Comparison of ENCODE assay signal across 8 mouse cellular contexts in genomic region chr14:8214299-8215207, GRCm38 (mm10). TPM values are rescaled to one million over a fixed set of nuclear protein-coding genes. Genes with fewer than 3 reads are reported as not detected.
DNase-seq lines count a peak whose midpoint lies in the region; ATAC-seq and TF ChIP-seq lines count a peak whose summit lies in the region.

No protein-coding gene starts in this region.

- TF ChIP-seq POLR2A in heart, adult 2 months (IDR thresholded peaks at IDR 0.05; ENCODE audit: insufficient read depth, low read depth, low read length): no peak
- no peak for TF ChIP-seq POLR2A in kidney, adult 2 months (IDR thresholded peaks at IDR 0.05; ENCODE audit: low read depth, low read length)
- TF ChIP-seq POLR2A in myocyte (IDR thresholded peaks at IDR 0.05; ENCODE audit: insufficient read length, low read depth): peak; percentile 57

- peak; percentile 74 for ATAC-seq in liver, embryonic 11.5 days (replicated peaks; ENCODE audit: low FRiP score)
- ATAC-seq in stomach, postnatal 0 days (ENCODE audit: low FRiP score, low TSS enrichment): peak; percentile 81

- peak overlapping the region; percentile 76 for H3K4me3 ChIP-seq in embryonic facial prominence, embryonic 10.5 days
- peak overlapping the region; percentile 89 for H3K4me3 ChIP-seq in heart, adult 2 months
- peak overlapping the region; percentile 73 for H3K4me3 ChIP-seq in kidney, adult 2 months (ENCODE audit: insufficient read depth, low read depth, low read length)
- peak overlapping the region; percentile 79 for H3K4me3 ChIP-seq in liver, embryonic 11.5 days (ENCODE audit: low read depth, low read length)
- H3K4me3 ChIP-seq in myocyte: peak overlapping the region; percentile 44
- peak overlapping the region; percentile 74 for H3K4me3 ChIP-seq in stomach, postnatal 0 days (ENCODE audit: low read depth, low read length)

- intact Hi-C loops in heart, adult 2 months (cut with DNase I): loop anchor here (5.0 kb wide), 4 partner anchors 103 to 132 kb away; partner anchors contain the start of genes Fam107a, Pxk and Rpp14

- H3K9ac ChIP-seq in heart, adult 2 months (ENCODE audit: low read depth, low read length): peak overlapping the region; percentile 97
- peak overlapping the region; percentile 92 for H3K9ac ChIP-seq in liver, embryonic 11.5 days (ENCODE audit: low read depth, low read length)
- peak overlapping the region; percentile 94 for H3K9ac ChIP-seq in stomach, postnatal 0 days (ENCODE audit: low read length)

- peak overlapping the region; percentile 94 for H3K4me2 ChIP-seq in liver, embryonic 11.5 days
- peak overlapping the region; percentile 97 for H3K4me2 ChIP-seq in myocyte (ENCODE audit: low read depth)
- peak overlapping the region; percentile 89 for H3K4me2 ChIP-seq in stomach, postnatal 0 days (replicated peaks; ENCODE audit: low read depth)

- peak; percentile 50 for DNase-seq in CD4-positive helper T cell, adult 2 months (ENCODE audit: low read depth, low spot score)
- peak; percentile 88 for DNase-seq in adrenal gland, postnatal 14 days
- DNase-seq in embryonic facial prominence, embryonic 10.5 days (ENCODE audit: low spot score): peak; percentile 82
- DNase-seq in heart, adult 2 months: peak; percentile 84 to 85
- DNase-seq in kidney, adult 2 months: peak; percentile 75
- peak; percentile 78 for DNase-seq in liver, embryonic 11.5 days (ENCODE audit: low spot score)
- peak; percentile 79 for DNase-seq in stomach, postnatal 0 days (ENCODE audit: low spot score)

- 0 out of 2 replicates have a peak, but pooled peaks cover 1% of the 10 kb centered on the region for H3K79me2 ChIP-seq in heart, adult 2 months (replicated peaks; ENCODE audit: control insufficient read depth, insufficient read depth, low read length)
- H3K79me2 ChIP-seq in myocyte (ENCODE audit: control insufficient read depth, insufficient read depth): no peaks in the 10 kb centered on the region

- H3K36me3 ChIP-seq in embryonic facial prominence, embryonic 10.5 days (replicated peaks): no peaks in the 10 kb centered on the region
- no peaks in the 10 kb centered on the region for H3K36me3 ChIP-seq in heart, adult 2 months (ENCODE audit: control insufficient read depth, insufficient read depth, low read length)
- H3K36me3 ChIP-seq in kidney, adult 2 months (ENCODE audit: control insufficient read depth, insufficient read depth, low read length): no peaks in the 10 kb centered on the region
- H3K36me3 ChIP-seq in liver, embryonic 11.5 days (ENCODE audit: control insufficient read depth, insufficient read depth, low read length): no peaks in the 10 kb centered on the region
- no peaks in the 10 kb centered on the region for H3K36me3 ChIP-seq in myocyte (ENCODE audit: control insufficient read depth, insufficient read depth)
- no peaks in the 10 kb centered on the region for H3K36me3 ChIP-seq in stomach, postnatal 0 days (ENCODE audit: control insufficient read depth, insufficient read depth, low read length)

- H3K9me3 ChIP-seq in embryonic facial prominence, embryonic 10.5 days: no peaks in the 10 kb centered on the region
- no peaks in the 10 kb centered on the region for H3K9me3 ChIP-seq in liver, embryonic 11.5 days (ENCODE audit: control insufficient read depth, low read length)
- no peaks in the 10 kb centered on the region for H3K9me3 ChIP-seq in stomach, postnatal 0 days (ENCODE audit: control insufficient read depth, low read length)

- peaks cover 35% of the 10 kb centered on the region for H3K4me1 ChIP-seq in embryonic facial prominence, embryonic 10.5 days
- peaks cover 6% of the 10 kb centered on the region for H3K4me1 ChIP-seq in heart, adult 2 months (ENCODE audit: control insufficient read depth, insufficient read depth, low read length)
- peaks cover 26% of the 10 kb centered on the region for H3K4me1 ChIP-seq in kidney, adult 2 months (ENCODE audit: control insufficient read depth, insufficient read depth, low read length)
- peaks cover 8% of the 10 kb centered on the region; the same call in 1 of the 2 replicates for H3K4me1 ChIP-seq in liver, embryonic 11.5 days (replicated peaks; ENCODE audit: control insufficient read depth, insufficient read depth, low read length)
- H3K4me1 ChIP-seq in stomach, postnatal 0 days (replicated peaks; ENCODE audit: control insufficient read depth, insufficient read depth): no peaks in the 10 kb centered on the region

- TF ChIP-seq CTCF in heart, adult 2 months (IDR thresholded peaks at IDR 0.05): no peak
- no peak for TF ChIP-seq CTCF in kidney, adult 2 months (conservative IDR thresholded peaks at IDR 0.05; ENCODE audit: insufficient read depth, insufficient read length, low read depth, low read length)
- TF ChIP-seq CTCF in stomach, postnatal 0 days (IDR thresholded peaks at IDR 0.05; ENCODE audit: low read depth): 0 out of 2 replicates have a peak, but pooled peaks have one; percentile 2

- H3K27ac ChIP-seq in embryonic facial prominence, embryonic 10.5 days (replicated peaks): peak overlapping the region; percentile 92
- peak overlapping the region; percentile 90 for H3K27ac ChIP-seq in heart, adult 2 months
- peak overlapping the region; percentile 85 for H3K27ac ChIP-seq in kidney, adult 2 months (ENCODE audit: insufficient read depth, low read depth, low read length)
- peak overlapping the region; percentile 94 for H3K27ac ChIP-seq in liver, embryonic 11.5 days (ENCODE audit: low read depth, low read length)
- peak overlapping the region; percentile 97 for H3K27ac ChIP-seq in stomach, postnatal 0 days (replicated peaks)

- H3ac ChIP-seq in myocyte (ENCODE audit: control insufficient read depth, insufficient read length): peak overlapping the region; percentile 92

- TF ChIP-seq EP300 in heart, adult 2 months (IDR thresholded peaks at IDR 0.05; ENCODE audit: insufficient read depth, low read depth, low read length): no peak
- TF ChIP-seq EP300 in stomach, postnatal 0 days (optimal IDR thresholded peaks at IDR 0.05): no peak

- peaks cover 27% of the 10 kb centered on the region for H3K27me3 ChIP-seq in embryonic facial prominence, embryonic 10.5 days (replicated peaks; ENCODE audit: low read depth, poor library complexity, severe bottlenecking)
- H3K27me3 ChIP-seq in heart, adult 2 months (ENCODE audit: control insufficient read depth, insufficient read depth, low read length): no peaks in the 10 kb centered on the region
- no peaks in the 10 kb centered on the region for H3K27me3 ChIP-seq in kidney, adult 2 months (replicated peaks; ENCODE audit: control insufficient read depth, insufficient read depth, low read length)
- no peaks in the 10 kb centered on the region; the same call in 1 of the 2 replicates for H3K27me3 ChIP-seq in liver, embryonic 11.5 days (replicated peaks; ENCODE audit: control insufficient read depth, insufficient read depth, low read length)
- no peaks in the 10 kb centered on the region for H3K27me3 ChIP-seq in myocyte (ENCODE audit: control insufficient read depth, insufficient read depth, insufficient read length)
- H3K27me3 ChIP-seq in stomach, postnatal 0 days (ENCODE audit: control insufficient read depth, insufficient read depth, low read length): no peaks in the 10 kb centered on the region

- 2% methylated on average over 63 of the region's 63 CpGs for WGBS in embryonic facial prominence, embryonic 10.5 days
- 5% methylated on average over 61 of the region's 63 CpGs for WGBS in heart, adult 2 months
- WGBS in kidney, adult 2 months: 4% methylated on average over 63 of the region's 63 CpGs
- 3% methylated on average over 59 of the region's 63 CpGs for WGBS in liver, embryonic 11.5 days
- WGBS in stomach, postnatal 0 days: 2% methylated on average over 54 of the region's 63 CpGs

TF ChIP-seq in myocyte, 11 proteins besides CTCF, POLR2A, EP300 and RAD21:
- TF ChIP-seq TCF12 (IDR thresholded peaks at IDR 0.05; ENCODE audit: insufficient read depth, poor library complexity, severe bottlenecking): no peak
- TF ChIP-seq SRF (IDR thresholded peaks at IDR 0.05; ENCODE audit: control insufficient read depth, insufficient read length, low read depth): no peak
- peak in 1 of 3 experiments; percentile 8 for TF ChIP-seq MYOD1 (IDR thresholded peaks at IDR 0.05; ENCODE audit: control insufficient read depth in 1 of 3, insufficient read length in 2 of 3, low read depth in 2 of 3)
- no peak for TF ChIP-seq E2F4 (IDR thresholded peaks at IDR 0.05; ENCODE audit: insufficient read depth)
- TF ChIP-seq MYOG (IDR thresholded peaks at IDR 0.05; ENCODE audit: control insufficient read depth in 1 of 3, insufficient read depth in 1 of 3, insufficient read length in 2 of 3, low read depth in 2 of 3): peak in 1 of 3 experiments; percentile 9

RNA-seq across cellular contexts. Expression of gene Kctd6, which starts 0.6 kb away (rescaled TPM):
- 12.3 and 15.4 TPM in 2 replicates for total RNA-seq in adrenal gland, postnatal 14 days (2021)
- polyA plus RNA-seq in embryonic facial prominence, embryonic 10.5 days (2016; fragmentation: Nextera tagmentation; extraction: Ambion mirVana): 6.3 and 8.3 TPM in 2 replicates
- 10 to 100 TPM in 1 of 2 experiments, 1 to 10 TPM in 1; 8.4 to 10.3 TPM for total RNA-seq in heart, adult 2 months (2021)
- polyA plus RNA-seq in heart, adult 2 months (2012; rRNA removed): 7.3 and 10.7 TPM in 2 replicates
- polyA plus RNA-seq in kidney, adult 2 months (2012; rRNA removed): 16.2 and 17.2 TPM in 2 replicates
- 9.0 and 10.6 TPM in 2 replicates for polyA plus RNA-seq in liver, embryonic 11.5 days (2014; fragmentation: Nextera tagmentation; extraction: Ambion mirVana)
- polyA plus RNA-seq in myocyte (2012; fragmentation: generic; extraction: Trizol): 6.3 TPM
- polyA plus RNA-seq in stomach, postnatal 0 days (2015; fragmentation: Nextera tagmentation; extraction: Ambion mirVana): 12.9 and 13.8 TPM in 2 replicates

RNA-seq across cellular contexts. Expression of gene Pdhb, which starts 41.7 kb away (rescaled TPM):
- total RNA-seq in adrenal gland, postnatal 14 days (2021): 450 and 471 TPM in 2 replicates
- polyA plus RNA-seq in embryonic facial prominence, embryonic 10.5 days (2016; fragmentation: Nextera tagmentation; extraction: Ambion mirVana): 200 and 214 TPM in 2 replicates
- total RNA-seq in heart, adult 2 months (2021): 100 to 1,000 TPM; 722 to 825 TPM
- polyA plus RNA-seq in heart, adult 2 months (2012; rRNA removed): 324 and 636 TPM in 2 replicates
- 100 and 134 TPM in 2 replicates for polyA plus RNA-seq in kidney, adult 2 months (2012; rRNA removed)
- polyA plus RNA-seq in liver, embryonic 11.5 days (2014; fragmentation: Nextera tagmentation; extraction: Ambion mirVana): 196 and 210 TPM in 2 replicates
- 193 TPM for polyA plus RNA-seq in myocyte (2012; fragmentation: generic; extraction: Trizol)
- 142 and 144 TPM in 2 replicates for polyA plus RNA-seq in stomach, postnatal 0 days (2015; fragmentation: Nextera tagmentation; extraction: Ambion mirVana)

RNA-seq across cellular contexts. Expression of gene Acox2, which starts 44.6 kb away (rescaled TPM):
- 2.2 and 30.4 TPM in 2 replicates for total RNA-seq in adrenal gland, postnatal 14 days (2021)
- polyA plus RNA-seq in embryonic facial prominence, embryonic 10.5 days (2016; fragmentation: Nextera tagmentation; extraction: Ambion mirVana): not detected in 2 replicates
- total RNA-seq in heart, adult 2 months (2021): under 1 TPM; 0.34 to 0.91 TPM
- polyA plus RNA-seq in heart, adult 2 months (2012; rRNA removed): 0.73 and 1.3 TPM in 2 replicates
- 190 and 252 TPM in 2 replicates for polyA plus RNA-seq in kidney, adult 2 months (2012; rRNA removed)
- polyA plus RNA-seq in liver, embryonic 11.5 days (2014; fragmentation: Nextera tagmentation; extraction: Ambion mirVana): 1.0 and 1.2 TPM in 2 replicates
- 2.1 TPM for polyA plus RNA-seq in myocyte (2012; fragmentation: generic; extraction: Trizol)
- 6.0 and 7.2 TPM in 2 replicates for polyA plus RNA-seq in stomach, postnatal 0 days (2015; fragmentation: Nextera tagmentation; extraction: Ambion mirVana)

Comparison
In these comparisons a context has a peak if more than half of its experiments do, and no peak if none do; other contexts are left out.
1. Peak in every context shown above with its lines: DNase-seq, ATAC-seq, H3K4me3 ChIP-seq and H3K27ac ChIP-seq.
2. RNA of gene Acox2, which starts 44.6 kb away (polyA plus RNA-seq): 190 to 252 TPM in kidney, adult 2 months; 6.0 to 7.2 TPM in stomach, postnatal 0 days, 2.1 TPM in myocyte (single experiment), 0.73 to 1.3 TPM in heart, adult 2 months, 1.0 to 1.2 TPM in liver, embryonic 11.5 days and not detected in embryonic facial prominence, embryonic 10.5 days; every median in the first group is over 10 times any median in the second.